Mouse (Mus musculus) thymus, postnatal 0 days (tissue): ENCODE measurements around the gene Prr5l. TPM values are rescaled to one million over a fixed set of nuclear protein-coding genes. Genes with fewer than 3 reads are reported as not detected.

Experiments used
- DNase-seq: peaks from one replicate; pipeline ENCODE4 v3.0.0-alpha.2; 2015; ENCODE audit warnings: low spot score
- polyA plus RNA-seq: library from polyadenylated mRNA; unstranded; fragments of >200 nt; fragmentation: Nextera tagmentation; extraction: Ambion mirVana; gene quantifications from 2 replicates; pipeline ENCODE4 v1.2.1, GENCODE M21; 2015

Prr5l gene
- polyA plus RNA-seq, 1 experiment from 2014 or later = 5.1 TPM

GRCm38 (mm10) chr2:101727787-101728186 is 155.0 kb downstream of the Prr5l start:
- DNase-seq = no peak

- no peak for DNase-seq
Measured at GRCm38 (mm10) chr2:101723333-101723881, 159.4 kb downstream of the Prr5l start.

GRCm38 (mm10) chr2:101722370-101723332 is 160.2 kb downstream of the Prr5l start:
- DNase-seq = no peak

GRCm38 (mm10) chr2:101721835-101722234 is 161.0 kb downstream of the Prr5l start:
- DNase-seq = no peak

GRCm38 (mm10) chr2:101717162-101717561 is 165.7 kb downstream of the Prr5l start:
- no peak for DNase-seq

GRCm38 (mm10) chr2:101715650-101716323 is 167.0 kb downstream of the Prr5l start:
- peak; percentile 64 for DNase-seq

- no peak for DNase-seq
Measured at GRCm38 (mm10) chr2:101711608-101712007, 171.2 kb downstream of the Prr5l start.

- no peak for DNase-seq
Measured at GRCm38 (mm10) chr2:101705941-101706485, 176.8 kb downstream of the Prr5l start.

GRCm38 (mm10) chr2:101699284-101699683 is 183.5 kb downstream of the Prr5l start:
- DNase-seq = no peak

- no peak for DNase-seq
Measured at GRCm38 (mm10) chr2:101695584-101695983, 187.2 kb downstream of the Prr5l start.

- DNase-seq = peak; percentile 26
Measured at GRCm38 (mm10) chr2:101693577-101694215, 189.1 kb downstream of the Prr5l start.

GRCm38 (mm10) chr2:101693043-101693442 is 189.8 kb downstream of the Prr5l start:
- no peak for DNase-seq

GRCm38 (mm10) chr2:101690252-101690827 is 192.5 kb downstream of the Prr5l start:
- DNase-seq = no peak

- DNase-seq = no peak
Measured at GRCm38 (mm10) chr2:101688011-101688410, 194.8 kb downstream of the Prr5l start.

GRCm38 (mm10) chr2:101684421-101684820 is 198.4 kb downstream of the Prr5l start:
- no peak for DNase-seq

GRCm38 (mm10) chr2:101679164-101679784 is 203.6 kb downstream of the Prr5l start:
- peak; percentile 15 for DNase-seq

- DNase-seq = peak; percentile 84
Measured at GRCm38 (mm10) chr2:101678236-101679021, 204.4 kb downstream of the Prr5l start, which contains the start of gene Traf6. Traf6 (plus strand) TSS chr2:101678429.

GRCm38 (mm10) chr2:101673547-101673946 is 209.3 kb downstream of the Prr5l start:
- DNase-seq = no peak

GRCm38 (mm10) chr2:101668751-101669150 is 214.1 kb downstream of the Prr5l start:
- DNase-seq = no peak
